Mouse (Mus musculus): Measurements from ENCODE around the gene Sept11. TPM values are rescaled to one million over a fixed set of nuclear protein-coding genes. Genes with fewer than 3 reads are reported as not detected.

Sept11 gene
- total and polyA plus RNA-seq, 3 experiments, result 72.3 to 138 (median 78.5) TPM

GRCm38 (mm10) chr5:93135368-93136107 is 42.3 kb downstream of the Sept11 start:
- peak overlapping the region; percentile 72 for H3K27ac ChIP-seq (ENCODE audit: insufficient read depth, low read depth)
- peaks cover 22 to 79% of the 10 kb centered on the region in 2 experiments for H3K4me1 ChIP-seq (ENCODE audit: control insufficient read depth in 1 of 2, insufficient read depth in 2 of 2)
- DNase-seq (ENCODE audit: extremely low read depth), result peak; percentile 60
- dilution Hi-C loops (cut with MboI; ENCODE audit: extremely low pct_ligation_motif_present, extremely low pct_unique_long_range_greater_than_20kb, low sequenced_read_pairs), result no loop called here
- no peak overlapping the region for H3K9ac ChIP-seq (ENCODE audit: insufficient read depth, low read depth)
- H3K4me3 ChIP-seq (replicated peaks in 1 of 3; ENCODE audit: low read depth in 2 of 3, low read length in 2 of 3, poor library complexity in 1 of 3), result no peak overlapping the region
- in situ Hi-C loops (cut with MboI; ENCODE audit: low pct_ligation_motif_present, low pct_unique_long_range_greater_than_20kb, low sequenced_read_pairs), result no loop called here
- H3K27me3 ChIP-seq (replicated peaks), result no peaks in the 10 kb centered on the region
- H3K36me3 ChIP-seq (replicated peaks in 1 of 2; ENCODE audit: control insufficient read depth in 1 of 2, insufficient read depth in 1 of 2, low read length in 1 of 2), result peaks cover 8 to 40% of the 10 kb centered on the region in 2 experiments
- H3K4me2 ChIP-seq (ENCODE audit: insufficient read depth, low read depth, poor library complexity, severe bottlenecking), result peak overlapping the region; percentile 60
- no peak for TF ChIP-seq E2F4 (IDR thresholded peaks at IDR 0.05; ENCODE audit: insufficient replicate concordance, low read depth, low read length)
- no peak for TF ChIP-seq PAX5 (IDR thresholded peaks at IDR 0.05; ENCODE audit: low read length)
- TF ChIP-seq MYC (IDR thresholded peaks at IDR 0.05; ENCODE audit: low read depth, low read length), result no peak
- no peak for TF ChIP-seq KAT2A (IDR thresholded peaks at IDR 0.05; ENCODE audit: insufficient replicate concordance, low read length)
- no peak for TF ChIP-seq MXI1 (IDR thresholded peaks at IDR 0.05; ENCODE audit: low read depth, low read length)
- no peak for TF ChIP-seq NRF1 (IDR thresholded peaks at IDR 0.05; ENCODE audit: low read depth, low read length)
- no peak for TF ChIP-seq JUND (conservative IDR thresholded peaks at IDR 0.05; ENCODE audit: low read depth, low read length)
- no peak for TF ChIP-seq TBP (conservative IDR thresholded peaks at IDR 0.05; ENCODE audit: low read depth, low read length)
- TF ChIP-seq ELF1 (IDR thresholded peaks at IDR 0.05; ENCODE audit: low read depth, low read length), result no peak
- TF ChIP-seq GABPA (IDR thresholded peaks at IDR 0.05; ENCODE audit: insufficient replicate concordance, low read depth, low read length), result no peak
- TF ChIP-seq ETS1 (conservative IDR thresholded peaks at IDR 0.05; ENCODE audit: low read depth, low read length), result peak; percentile 44
- TF ChIP-seq ZMIZ1 (IDR thresholded peaks at IDR 0.05; ENCODE audit: low read depth, low read length), result no peak
- no peak for TF ChIP-seq RAD21 (IDR thresholded peaks at IDR 0.05; ENCODE audit: low read depth, low read length)
- TF ChIP-seq IRF4 (IDR thresholded peaks at IDR 0.05; ENCODE audit: low read depth, low read length), result no peak; the same call in 1 of the 2 replicates
- no peak for TF ChIP-seq CTCF (conservative IDR thresholded peaks at IDR 0.05 in 1 of 2, IDR thresholded peaks at IDR 0.05 in 1 of 2; ENCODE audit: low read depth in 2 of 2, low read length in 2 of 2)
- no peak for TF ChIP-seq NELFE (IDR thresholded peaks at IDR 0.05; ENCODE audit: low read depth, low read length)
- TF ChIP-seq HCFC1 (IDR thresholded peaks at IDR 0.05; ENCODE audit: low read depth, low read length), result no peak
- peak; percentile 14; the same call in 1 of the 2 replicates for TF ChIP-seq TCF12 (IDR thresholded peaks at IDR 0.05; ENCODE audit: low read depth, low read length)
- TF ChIP-seq BHLHE40 (IDR thresholded peaks at IDR 0.05; ENCODE audit: low read depth, low read length), result peak; percentile 62; the same call in 1 of the 2 replicates
- peak; percentile 51; the same call in 1 of the 2 replicates for TF ChIP-seq CHD2 (IDR thresholded peaks at IDR 0.05; ENCODE audit: low read length)
- no peak for TF ChIP-seq UBTF (IDR thresholded peaks at IDR 0.05; ENCODE audit: low read depth, low read length)
- TF ChIP-seq POLR2AphosphoS2 (IDR thresholded peaks at IDR 0.05; ENCODE audit: low read depth, low read length), result no peak
- TF ChIP-seq ZNF384 (IDR thresholded peaks at IDR 0.05; ENCODE audit: low read depth, low read length), result no peak
- TF ChIP-seq ZC3H11A (IDR thresholded peaks at IDR 0.05; ENCODE audit: low read depth, low read length), result no peak
- no peak for TF ChIP-seq CHD1 (IDR thresholded peaks at IDR 0.05; ENCODE audit: low read depth, low read length)
- TF ChIP-seq USF1 (IDR thresholded peaks at IDR 0.05; ENCODE audit: low read depth, low read length), result no peak
- no peak for TF ChIP-seq MAZ (IDR thresholded peaks at IDR 0.05; ENCODE audit: low read depth, low read length)
- TF ChIP-seq EP300 (IDR thresholded peaks at IDR 0.05; ENCODE audit: low read length), result peak; percentile 46
- no peak for TF ChIP-seq RCOR1 (conservative IDR thresholded peaks at IDR 0.05; ENCODE audit: low read depth, low read length)
- TF ChIP-seq USF2 (conservative IDR thresholded peaks at IDR 0.05; ENCODE audit: low read depth, low read length), result no peak
- no peak for TF ChIP-seq ZKSCAN1 (IDR thresholded peaks at IDR 0.05; ENCODE audit: borderline replicate concordance, low read depth, low read length)
- no peak for TF ChIP-seq MEF2A (IDR thresholded peaks at IDR 0.05; ENCODE audit: borderline replicate concordance, low read depth, low read length)
- TF ChIP-seq SIN3A (IDR thresholded peaks at IDR 0.05; ENCODE audit: low read length), result no peak
- TF ChIP-seq POLR2A (IDR thresholded peaks at IDR 0.05; ENCODE audit: low read depth, low read length), result no peak
- TF ChIP-seq SMC3 (IDR thresholded peaks at IDR 0.05; ENCODE audit: low read depth, low read length), result no peak
- TF ChIP-seq MAFK (IDR thresholded peaks at IDR 0.05; ENCODE audit: insufficient replicate concordance, low read length), result no peak
- TF ChIP-seq MAX (IDR thresholded peaks at IDR 0.05; ENCODE audit: low read length), result no peak
- H3K9me3 ChIP-seq (replicated peaks; ENCODE audit: low read length), result peaks cover 12% of the 10 kb centered on the region
- H3K79me2 ChIP-seq (replicated peaks; ENCODE audit: control insufficient read depth, extremely low read depth, insufficient read depth, poor library complexity, severe bottlenecking), result peaks cover 60% of the 10 kb centered on the region

Data from CH12.LX (cell line).